Comparison of ENCODE assay signal across 8 mouse cellular contexts in the genomic region with DNA sequence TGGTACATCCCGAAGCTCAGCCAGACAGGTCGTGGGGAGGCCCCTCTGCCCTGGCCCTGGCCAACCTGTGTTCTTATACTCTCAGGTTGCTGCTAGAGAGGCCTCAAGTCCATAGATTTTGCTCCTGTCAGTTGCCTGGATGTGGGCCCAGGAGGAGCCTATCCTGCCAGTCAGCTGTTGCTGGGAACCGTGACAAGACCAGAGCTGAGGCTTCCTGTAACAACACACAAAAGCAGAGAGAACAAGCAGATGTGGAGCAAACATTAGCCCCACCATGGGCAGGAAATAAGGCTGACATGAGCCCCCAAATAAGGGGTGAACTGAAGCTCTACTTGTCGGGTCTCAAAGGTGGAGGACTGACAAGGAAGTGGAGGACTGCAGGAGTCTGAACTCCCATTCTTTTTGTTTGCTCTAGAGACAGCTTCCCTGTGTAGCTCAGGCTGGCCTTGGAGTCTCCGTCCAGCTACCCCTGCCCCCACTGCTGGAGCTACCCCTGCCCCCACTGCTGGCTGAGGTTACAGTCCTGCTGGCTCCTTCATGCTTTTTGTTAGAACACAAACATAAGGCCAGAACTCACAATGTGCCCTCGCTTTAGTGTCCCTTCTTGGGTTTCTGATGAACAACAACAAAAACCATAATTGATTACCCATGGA. TPM values are rescaled to one million over a fixed set of nuclear protein-coding genes. Genes with fewer than 3 reads are reported as not detected.
DNase-seq lines count a peak whose midpoint lies in the region; ATAC-seq lines count a peak whose summit lies in the region.

No protein-coding gene starts in this region.

- ATAC-seq in hindbrain, embryonic 14.5 days (ENCODE audit: low FRiP score), result no peak; the same call in 1 of the 2 replicates
- no peak for ATAC-seq in hindbrain, embryonic 11.5 days (ENCODE audit: low FRiP score)

- H3K4me2 ChIP-seq in hindbrain, embryonic 14.5 days (replicated peaks), result no peak overlapping the region
- H3K4me2 ChIP-seq in hindbrain, embryonic 11.5 days (replicated peaks; ENCODE audit: low read depth, low read length), result no peak overlapping the region

- H3K4me1 ChIP-seq in hindbrain, embryonic 14.5 days (replicated peaks; ENCODE audit: control insufficient read depth, insufficient read depth, low read length), result no peaks in the 10 kb centered on the region
- no peaks in the 10 kb centered on the region for H3K4me1 ChIP-seq in hindbrain, embryonic 11.5 days (replicated peaks; ENCODE audit: control insufficient read depth, insufficient read depth, low read length)
- peaks cover 13% of the 10 kb centered on the region for H3K4me1 ChIP-seq in heart, embryonic 10.5 days

- peak; percentile 36 for DNase-seq in hindbrain, embryonic 14.5 days (ENCODE audit: low spot score)
- DNase-seq in hindbrain, embryonic 11.5 days (ENCODE audit: low spot score), result no peak
- peak; percentile 58 for DNase-seq in adrenal gland, postnatal 25 days
- no peak for DNase-seq in heart, embryonic 10.5 days (ENCODE audit: low spot score)
- peak; percentile 78 to 85 for DNase-seq in kidney, postnatal 4 days
- peak; percentile 12 to 36 for DNase-seq in thymus, postnatal 36 days
- no peak for DNase-seq in spleen, postnatal 36 days (ENCODE audit: low spot score in 2 of 2)
- DNase-seq in frontal cortex, postnatal 25 days (ENCODE audit: low spot score in 2 of 2), result no peak

- no peaks in the 10 kb centered on the region for H3K9me3 ChIP-seq in hindbrain, embryonic 14.5 days (ENCODE audit: control insufficient read depth, low read length)
- no peaks in the 10 kb centered on the region for H3K9me3 ChIP-seq in hindbrain, embryonic 11.5 days (ENCODE audit: control insufficient read depth, low read length)
- H3K9me3 ChIP-seq in heart, embryonic 10.5 days, result no peaks in the 10 kb centered on the region

- no peak overlapping the region for H3K27ac ChIP-seq in hindbrain, embryonic 14.5 days
- no peak overlapping the region for H3K27ac ChIP-seq in hindbrain, embryonic 11.5 days (ENCODE audit: low read depth, low read length)
- H3K27ac ChIP-seq in heart, embryonic 10.5 days, result peak overlapping the region; percentile 59; the same call in 1 of the 2 replicates

- 49% methylated on average over 6 of the region's 6 CpGs for WGBS in hindbrain, embryonic 14.5 days
- 50% methylated on average over 6 of the region's 6 CpGs for WGBS in hindbrain, embryonic 11.5 days
- WGBS in heart, embryonic 10.5 days, result 69% methylated on average over 6 of the region's 6 CpGs

- no peak overlapping the region for H3K9ac ChIP-seq in hindbrain, embryonic 14.5 days
- H3K9ac ChIP-seq in hindbrain, embryonic 11.5 days (ENCODE audit: low read depth, low read length), result no peak overlapping the region

- H3K36me3 ChIP-seq in hindbrain, embryonic 14.5 days (replicated peaks; ENCODE audit: control insufficient read depth, insufficient read depth), result no peaks in the 10 kb centered on the region
- no peaks in the 10 kb centered on the region for H3K36me3 ChIP-seq in hindbrain, embryonic 11.5 days (ENCODE audit: control insufficient read depth, insufficient read depth, low read length)
- H3K36me3 ChIP-seq in heart, embryonic 10.5 days, result no peaks in the 10 kb centered on the region

- no peak overlapping the region for H3K4me3 ChIP-seq in hindbrain, embryonic 14.5 days (replicated peaks; ENCODE audit: low read length)
- no peak overlapping the region for H3K4me3 ChIP-seq in hindbrain, embryonic 11.5 days (ENCODE audit: low read depth, low read length)
- no peak overlapping the region for H3K4me3 ChIP-seq in heart, embryonic 10.5 days

- no peaks in the 10 kb centered on the region for H3K27me3 ChIP-seq in hindbrain, embryonic 14.5 days (ENCODE audit: control insufficient read depth, insufficient read depth, low read length)
- no peaks in the 10 kb centered on the region for H3K27me3 ChIP-seq in hindbrain, embryonic 11.5 days (ENCODE audit: control insufficient read depth, insufficient read depth, low read length)
- H3K27me3 ChIP-seq in heart, embryonic 10.5 days (ENCODE audit: insufficient read depth, poor library complexity, severe bottlenecking), result no peaks in the 10 kb centered on the region

RNA-seq across cellular contexts. Expression of a gene that starts 29.7 kb away (rescaled TPM):
- polyA plus RNA-seq in hindbrain, embryonic 14.5 days (2014; fragmentation: Nextera tagmentation; extraction: Ambion mirVana), result 1.0 and 2.2 TPM in 2 replicates
- polyA plus RNA-seq in hindbrain, embryonic 11.5 days (2014; fragmentation: Nextera tagmentation; extraction: Ambion mirVana), result 0.80 TPM in 2 replicates
- 0.82 TPM in 1 of 2 replicates, not detected in the other for total RNA-seq in adrenal gland, postnatal 25 days (2021)
- not detected in 2 replicates for polyA plus RNA-seq in heart, embryonic 10.5 days (2016; fragmentation: Nextera tagmentation; extraction: Ambion mirVana)

RNA-seq across cellular contexts. Expression of a gene that starts 53.2 kb away (rescaled TPM):
- 21.7 and 22.2 TPM in 2 replicates for polyA plus RNA-seq in hindbrain, embryonic 14.5 days (2014; fragmentation: Nextera tagmentation; extraction: Ambion mirVana)
- polyA plus RNA-seq in hindbrain, embryonic 11.5 days (2014; fragmentation: Nextera tagmentation; extraction: Ambion mirVana), result 15.9 and 17.9 TPM in 2 replicates
- 48.1 and 50.8 TPM in 2 replicates for total RNA-seq in adrenal gland, postnatal 25 days (2021)
- 9.2 and 12.1 TPM in 2 replicates for polyA plus RNA-seq in heart, embryonic 10.5 days (2016; fragmentation: Nextera tagmentation; extraction: Ambion mirVana)

Comparison
In these comparisons a context has a peak if more than half of its experiments do, and no peak if none do; other contexts are left out.
1. DNase-seq: peak in hindbrain, embryonic 14.5 days (single experiment), adrenal gland, postnatal 25 days (single experiment), kidney, postnatal 4 days (2 of 2) and thymus, postnatal 36 days (2 of 2); none in hindbrain, embryonic 11.5 days (single experiment), heart, embryonic 10.5 days (single experiment), spleen, postnatal 36 days (0 of 2) and frontal cortex, postnatal 25 days (0 of 2).